Mouse (Mus musculus) right cerebral cortex, adult 2 months (tissue): ENCODE measurements around the gene Tmem141.

Source experiments
- DNase-seq, 2 experiments: peaks; one replicate each; pipeline ENCODE4 v3.0.0; 2021 to 2022; ENCODE audit warnings: low spot score in 2 of 2

The Tmem141 gene

GRCm38 (mm10) chr2:25621229-25622200 is at the start of gene Tmem141:
Gene Tmem141 (minus strand): TSS chr2:25622005.
- DNase-seq = peak; percentile 87 to 89

- no peak for DNase-seq
Observed at GRCm38 (mm10) chr2:25666516-25666915, 44.7 kb upstream of the Tmem141 start.

- no peak for DNase-seq
Observed at GRCm38 (mm10) chr2:25664125-25664524, 42.3 kb upstream of the Tmem141 start.

GRCm38 (mm10) chr2:25663511-25663910 is 41.7 kb upstream of the Tmem141 start:
- DNase-seq = peak; percentile 47 to 50

GRCm38 (mm10) chr2:25661245-25661970 is 39.6 kb upstream of the Tmem141 start:
- DNase-seq = no peak

- no peak for DNase-seq
Observed at GRCm38 (mm10) chr2:25660279-25660678, 38.5 kb upstream of the Tmem141 start.

- no peak for DNase-seq
Observed at GRCm38 (mm10) chr2:25657652-25658051, 35.8 kb upstream of the Tmem141 start, which contains the start of gene Lcn5. Gene Lcn5 (plus strand): TSS chr2:25657952.

- DNase-seq = no peak
Observed at GRCm38 (mm10) chr2:25657246-25657645, 35.4 kb upstream of the Tmem141 start.

GRCm38 (mm10) chr2:25656691-25657090 is 34.9 kb upstream of the Tmem141 start:
- DNase-seq = peak in 1 of 2 experiments; percentile 8

GRCm38 (mm10) chr2:25654502-25654901 is 32.7 kb upstream of the Tmem141 start:
- DNase-seq = no peak

- DNase-seq = no peak
Observed at GRCm38 (mm10) chr2:25652902-25653301, 31.1 kb upstream of the Tmem141 start, which contains the start of gene Lcn8. Gene Lcn8 (plus strand): TSS chr2:25653120.

GRCm38 (mm10) chr2:25639890-25640289 is 18.1 kb upstream of the Tmem141 start:
- peak; percentile 35 to 49 for DNase-seq

GRCm38 (mm10) chr2:25634046-25634445 is 12.2 kb upstream of the Tmem141 start:
- DNase-seq = no peak

- DNase-seq = no peak
Observed at GRCm38 (mm10) chr2:25633616-25634015, 11.8 kb upstream of the Tmem141 start.

GRCm38 (mm10) chr2:25628738-25629137 is 6.9 kb upstream of the Tmem141 start:
- DNase-seq = no peak

- no peak for DNase-seq
Observed at GRCm38 (mm10) chr2:25627811-25628210, 6.0 kb upstream of the Tmem141 start, which contains the start of gene Fcna. Gene Fcna (minus strand): TSS chr2:25628030.

- DNase-seq = no peak
Observed at GRCm38 (mm10) chr2:25625986-25626385, 4.2 kb upstream of the Tmem141 start.

GRCm38 (mm10) chr2:25620852-25621228 is 965 bp downstream of the Tmem141 start:
- no peak for DNase-seq

- DNase-seq = no peak
Observed at GRCm38 (mm10) chr2:25620386-25620785, 1.4 kb downstream of the Tmem141 start.

- DNase-seq = no peak
Observed at GRCm38 (mm10) chr2:25617578-25617977, 4.2 kb downstream of the Tmem141 start, which contains the start of gene Ccdc183. Gene Ccdc183 (minus strand): TSS chr2:25617678.

- DNase-seq = no peak
Observed at GRCm38 (mm10) chr2:25616398-25616797, 5.4 kb downstream of the Tmem141 start.

GRCm38 (mm10) chr2:25608671-25609070 is 13.1 kb downstream of the Tmem141 start:
- DNase-seq = no peak
